Mouse (Mus musculus): Measurements from ENCODE around the gene Gm1673.

The Gm1673 gene

DNA sequence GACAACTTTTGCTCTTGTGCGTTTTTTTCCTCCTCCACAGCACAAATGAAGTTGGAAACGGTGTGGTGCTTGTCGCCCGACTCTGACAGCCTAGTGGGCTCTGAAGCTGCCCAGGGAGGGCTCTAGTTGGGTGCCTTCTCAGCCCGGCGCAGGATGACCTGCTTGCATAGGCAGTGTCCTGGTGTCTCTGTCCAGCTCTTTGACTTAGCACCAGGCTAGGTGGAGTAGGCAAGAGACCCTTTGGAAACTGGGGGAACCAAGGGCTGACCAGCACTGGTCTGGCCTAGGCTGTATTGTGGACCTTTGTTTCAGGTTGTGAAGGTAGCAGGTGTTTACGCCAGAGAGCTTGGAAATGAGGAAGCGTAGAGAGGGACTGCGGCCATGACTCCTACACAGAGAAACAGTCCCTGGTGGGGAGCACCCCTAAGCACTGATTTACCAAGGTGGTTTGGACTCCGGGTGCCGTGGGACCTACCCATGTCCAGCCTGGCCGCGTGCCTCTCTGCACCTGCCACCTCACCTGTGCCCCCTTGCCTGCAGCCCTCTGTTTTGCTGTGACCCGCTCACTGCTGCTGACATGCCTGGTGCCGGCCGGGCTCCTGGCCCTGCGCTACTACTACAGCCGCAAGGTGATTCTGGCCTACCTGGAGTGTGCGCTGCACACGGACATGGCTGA, 14.7 kb downstream of the Gm1673 start:
- DNase-seq (ENCODE audit: low spot score) = no peak

DNA sequence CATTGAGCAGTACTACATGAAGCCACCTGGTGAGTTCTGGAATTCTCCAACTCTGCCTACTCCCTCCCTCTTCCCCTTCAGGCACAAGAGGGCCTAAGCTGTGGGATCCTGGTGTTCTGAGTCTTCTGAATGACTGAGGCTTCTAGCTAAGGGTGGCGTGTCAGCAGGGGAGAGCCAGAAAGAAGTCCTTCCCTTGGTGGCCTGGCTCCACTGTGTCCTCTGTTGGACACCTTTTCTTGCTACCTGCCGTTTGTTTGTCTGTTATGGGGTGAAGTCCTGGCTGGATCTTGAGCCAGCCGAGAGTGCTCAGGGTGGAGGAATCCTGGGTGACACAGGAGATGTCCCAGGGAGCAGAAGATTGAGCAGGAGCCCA, 15.3 kb downstream of the Gm1673 start:
- DNase-seq (ENCODE audit: low spot score) = no peak

DNA sequence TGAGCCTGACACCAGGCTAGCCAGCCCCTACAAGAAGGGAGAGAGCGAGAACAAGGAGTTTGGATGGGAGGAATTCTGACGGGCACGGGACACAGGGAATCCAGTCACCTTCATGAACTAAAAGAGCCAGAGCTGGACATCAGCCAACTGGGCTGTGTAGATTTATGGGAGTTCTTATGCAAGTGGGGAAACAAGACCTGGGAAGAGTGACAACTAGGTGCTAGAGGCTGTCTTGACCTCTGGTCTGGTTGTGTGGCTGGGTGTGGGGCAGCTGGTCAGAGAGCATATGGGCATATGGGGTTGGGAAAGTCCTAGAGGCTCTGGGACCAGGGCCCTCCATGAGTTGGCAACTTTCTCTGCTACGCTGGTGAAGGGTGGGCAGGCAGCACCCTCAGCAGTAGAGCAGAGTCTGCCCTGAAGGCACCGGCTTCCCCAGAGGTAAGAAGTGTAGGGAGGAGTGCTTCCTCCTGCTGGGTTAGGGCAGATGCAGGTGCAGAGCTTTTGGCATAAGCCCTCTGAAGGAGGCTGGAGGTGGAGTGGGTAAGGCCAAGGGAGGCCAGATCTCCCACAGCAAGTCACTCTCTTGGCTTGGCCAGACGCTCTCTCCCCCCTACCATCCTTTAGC, 16.3 kb downstream of the Gm1673 start:
- no peak for DNase-seq (ENCODE audit: low spot score)

- DNase-seq (ENCODE audit: low spot score) = no peak
Measured at GRCm38 (mm10) chr5:34000809-34001208, 17.6 kb downstream of the Gm1673 start.

GRCm38 (mm10) chr5:34001401-34001800, 18.2 kb downstream of the Gm1673 start:
- no peak for DNase-seq (ENCODE audit: low spot score)

- DNase-seq (ENCODE audit: low spot score) = no peak
Measured at GRCm38 (mm10) chr5:34002636-34003035, 19.4 kb downstream of the Gm1673 start.

DNA sequence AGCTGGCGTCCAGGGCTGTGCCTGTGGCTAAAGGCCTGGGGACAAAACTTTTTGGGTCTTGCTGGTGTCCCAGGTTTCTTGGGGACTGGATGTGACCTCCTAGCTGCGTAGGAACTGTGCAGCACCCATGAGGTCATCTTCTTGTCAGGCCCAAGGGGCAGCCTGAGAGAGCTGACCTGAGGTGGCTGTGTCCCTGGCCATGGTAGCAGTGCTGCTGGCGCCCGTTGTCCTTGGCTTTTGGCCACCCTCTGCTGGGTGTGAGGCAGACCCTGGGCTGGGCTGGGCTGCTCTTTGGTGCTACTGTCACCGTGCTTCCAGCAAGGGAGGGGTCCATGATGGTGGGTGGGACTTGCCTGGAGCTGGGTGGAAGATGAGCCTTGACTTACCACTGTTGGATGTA, 21.4 kb downstream of the Gm1673 start:
- no peak for DNase-seq (ENCODE audit: low spot score)

DNA sequence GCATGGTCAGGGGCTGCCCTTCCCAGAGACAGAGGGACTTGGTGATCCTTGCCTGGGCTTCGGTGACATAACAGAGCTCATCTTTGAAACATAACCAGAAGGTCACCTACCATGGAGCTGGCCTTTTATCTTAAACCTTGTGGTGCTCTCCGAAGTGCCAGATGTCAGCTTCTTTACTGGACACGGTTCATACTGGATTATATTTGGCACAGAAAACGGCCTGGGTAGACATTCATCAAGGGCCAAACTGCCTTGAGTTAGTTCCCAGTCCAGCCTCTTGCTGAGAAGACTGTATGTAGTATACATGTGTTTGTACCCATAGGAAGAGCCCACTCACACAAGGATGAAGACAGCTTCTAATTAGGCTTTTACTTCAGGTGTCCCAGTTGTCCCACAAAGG, 23.6 kb downstream of the Gm1673 start:
- no peak for DNase-seq (ENCODE audit: low spot score)

DNA sequence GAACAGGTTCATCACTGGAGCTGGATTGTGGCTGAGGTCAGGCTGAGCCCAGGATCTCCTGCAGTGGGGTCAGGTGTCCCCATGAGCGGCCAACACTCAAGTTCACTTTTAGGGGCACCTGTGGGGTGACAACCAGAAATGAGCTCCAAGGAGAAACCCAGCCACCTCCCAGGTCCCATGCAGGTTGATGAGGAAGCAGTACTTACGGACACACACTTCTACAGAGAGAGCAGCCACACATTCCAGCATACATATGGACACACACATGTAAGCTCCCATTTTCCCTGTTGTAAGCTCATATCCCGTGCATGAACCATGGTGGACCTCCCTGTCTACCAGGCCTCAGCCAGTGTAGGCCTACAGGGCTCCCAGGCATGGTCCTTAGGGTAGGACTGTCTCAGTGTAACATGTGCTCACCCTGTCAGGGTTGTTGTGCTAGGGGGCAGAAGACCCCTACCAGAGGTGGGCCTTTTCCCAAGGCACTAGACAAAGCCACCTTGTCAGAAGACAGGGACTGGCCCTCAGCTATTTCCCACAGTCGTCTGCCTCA, 24.2 kb downstream of the Gm1673 start:
- no peak for DNase-seq (ENCODE audit: low spot score)

DNA sequence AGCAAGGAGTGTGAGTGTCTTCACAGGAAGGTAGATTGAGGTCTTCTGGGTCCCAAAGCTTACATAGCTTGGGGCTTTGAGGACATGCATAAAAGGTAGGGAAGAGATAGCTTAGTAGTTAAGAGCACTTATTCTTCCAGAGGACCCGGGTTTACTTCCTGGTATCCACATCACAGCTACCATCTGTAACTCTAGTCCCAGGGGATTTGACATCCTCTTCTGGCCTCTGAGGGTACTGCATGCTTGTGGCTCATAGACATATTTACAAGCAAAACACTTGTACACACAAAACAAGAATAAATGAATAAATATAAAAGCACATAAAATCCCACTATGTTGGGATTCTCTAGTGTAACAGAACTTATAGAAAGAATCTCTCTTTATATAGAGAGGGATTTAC, 31.4 kb downstream of the Gm1673 start:
- peak; percentile 1 for DNase-seq (ENCODE audit: low spot score)

DNA sequence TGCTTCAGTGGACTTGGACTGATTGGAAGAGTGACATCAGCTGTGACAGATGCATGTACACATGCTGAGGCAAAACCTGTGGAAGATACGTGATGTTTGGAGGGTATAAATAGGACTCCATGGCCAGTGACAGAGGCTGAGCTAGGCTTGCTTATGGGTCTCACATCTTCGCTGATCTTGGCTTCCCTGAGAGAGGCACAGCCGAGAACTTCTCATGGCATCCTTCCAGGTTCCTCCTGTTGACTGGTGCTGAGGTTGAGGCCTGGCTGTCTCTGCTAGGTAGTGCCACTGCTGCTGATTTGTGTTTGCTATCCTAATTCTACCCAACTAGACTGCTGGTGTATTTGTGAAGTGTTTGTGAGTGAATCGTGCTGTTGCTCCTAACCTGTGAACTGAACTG, 35.7 kb downstream of the Gm1673 start:
- DNase-seq (ENCODE audit: low spot score) = no peak

DNA sequence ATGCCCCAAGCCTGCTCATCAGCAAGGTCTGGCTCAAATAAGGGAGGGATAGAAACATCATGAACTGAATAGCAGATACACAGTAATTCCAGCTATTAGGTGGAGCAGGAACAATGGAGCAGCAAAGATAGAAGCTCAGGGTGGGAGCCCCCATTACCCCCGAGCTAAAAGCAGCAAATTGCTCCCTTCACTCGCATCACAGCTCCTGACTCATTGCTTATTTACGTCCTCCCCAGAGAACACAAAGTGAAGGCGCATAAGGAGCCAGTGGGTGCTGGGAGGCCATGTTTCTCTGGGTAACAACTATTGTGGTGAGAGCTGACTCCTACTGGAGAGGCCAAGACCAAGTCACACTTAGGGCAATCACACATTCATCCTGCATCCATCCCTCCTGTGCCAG, 46.9 kb downstream of the Gm1673 start:
- no peak for DNase-seq (ENCODE audit: low spot score)

DNA sequence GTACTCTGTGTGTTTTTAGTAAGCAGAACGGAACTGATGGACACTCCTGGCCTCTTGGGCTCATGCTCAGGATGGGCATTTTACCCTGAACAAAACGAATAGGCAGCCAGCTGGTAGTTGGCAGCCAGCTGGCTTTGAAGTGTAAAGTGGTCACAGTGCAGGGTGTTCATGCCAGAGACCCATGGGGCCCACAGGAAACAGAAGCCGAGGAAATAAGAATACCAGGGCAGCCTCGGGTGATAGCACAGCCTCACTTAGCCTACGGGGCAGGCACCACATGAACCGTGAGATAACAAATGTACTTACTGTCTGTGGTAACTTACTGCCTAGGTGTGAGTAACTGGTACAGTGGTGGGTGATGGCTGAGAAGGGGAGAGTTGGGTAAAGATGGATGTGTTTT, 47.8 kb downstream of the Gm1673 start:
- DNase-seq (ENCODE audit: low spot score) = no peak

DNA sequence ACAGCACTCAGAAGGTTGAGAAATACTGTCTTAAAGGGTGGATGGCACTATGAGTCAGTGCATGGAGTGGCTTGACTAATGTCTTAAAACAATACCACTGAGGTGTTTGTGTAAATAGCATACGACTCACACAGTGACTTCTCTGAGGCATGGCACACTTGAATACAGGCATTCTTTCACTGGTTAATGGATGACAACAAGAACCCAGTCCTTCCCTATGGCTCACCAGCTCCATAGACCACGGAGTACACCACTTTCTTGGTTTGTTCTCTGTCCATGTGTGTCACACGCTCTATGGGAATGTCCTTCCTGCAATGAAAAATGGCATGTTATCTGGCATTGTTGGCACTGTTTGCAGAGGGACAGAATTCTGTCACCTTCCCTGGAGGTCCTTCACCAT, 49.3 kb downstream of the Gm1673 start:
- DNase-seq (ENCODE audit: low spot score) = no peak

All from testis, postnatal 14 days (tissue).